Mouse (Mus musculus): ENCODE measurements around the gene Parvb.
"Not testable (repeated sequence)": the region's sequence is repeated elsewhere in the genome, so short reads cannot be mapped to it uniquely, and the experiment has no call there.

The Parvb gene

GRCm38 (mm10) chr15:84256254-84256850 lies 24.5 kb downstream of the Parvb start:
- CTCF ChIA-PET, result no interaction called here

- CTCF ChIA-PET, result no interaction called here
Measured at GRCm38 (mm10) chr15:84256864-84257263, 25.0 kb downstream of the Parvb start.

- CTCF ChIA-PET, result no interaction called here
Measured at GRCm38 (mm10) chr15:84258602-84259355, 26.9 kb downstream of the Parvb start.

- CTCF ChIA-PET, result interaction anchor here (0.5 to 1.4 kb wide), 7 partner anchors 17 to 272 kb away, joined by 3 to 20 read pairs (median 3); no protein-coding TSS in a partner anchor
Measured at GRCm38 (mm10) chr15:84260123-84260822, 28.4 kb downstream of the Parvb start.

GRCm38 (mm10) chr15:84262630-84263029 lies 30.8 kb downstream of the Parvb start:
- CTCF ChIA-PET, result no interaction called here

DNA sequence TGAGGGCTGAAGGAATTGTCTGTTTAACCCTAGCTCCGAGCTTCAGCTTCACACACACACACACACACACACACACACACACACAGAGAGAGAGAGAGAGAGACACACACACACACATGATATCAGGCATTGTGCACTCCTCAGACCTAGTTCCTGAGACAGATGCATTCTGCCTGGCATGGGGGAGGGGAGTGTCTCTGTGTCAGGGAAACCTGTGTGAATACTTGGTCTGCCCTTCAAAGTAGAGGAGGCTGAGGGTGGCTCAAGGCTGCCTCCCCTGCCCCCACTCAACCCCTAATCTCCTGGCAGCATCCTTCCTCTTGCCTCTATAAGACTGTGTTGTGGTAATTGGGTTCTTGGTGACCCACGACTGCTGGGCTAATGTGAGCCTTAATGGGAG lies 31.7 kb downstream of the Parvb start:
- CTCF ChIA-PET, result no interaction called here

- CTCF ChIA-PET, result interaction anchor here (0.6 kb wide), 1 partner anchor 419 kb away, joined by 5 read pairs; no protein-coding TSS in a partner anchor
Measured at GRCm38 (mm10) chr15:84265141-84265540, 33.3 kb downstream of the Parvb start.

- CTCF ChIA-PET, result no interaction called here
Measured at GRCm38 (mm10) chr15:84266290-84266689, 34.4 kb downstream of the Parvb start.

GRCm38 (mm10) chr15:84267720-84268260 lies 35.9 kb downstream of the Parvb start:
- CTCF ChIA-PET, result no interaction called here

GRCm38 (mm10) chr15:84269107-84269633 lies 37.3 kb downstream of the Parvb start:
- CTCF ChIA-PET, result no interaction called here

- CTCF ChIA-PET, result no interaction called here
Measured at GRCm38 (mm10) chr15:84270032-84270431, 38.2 kb downstream of the Parvb start.

DNA sequence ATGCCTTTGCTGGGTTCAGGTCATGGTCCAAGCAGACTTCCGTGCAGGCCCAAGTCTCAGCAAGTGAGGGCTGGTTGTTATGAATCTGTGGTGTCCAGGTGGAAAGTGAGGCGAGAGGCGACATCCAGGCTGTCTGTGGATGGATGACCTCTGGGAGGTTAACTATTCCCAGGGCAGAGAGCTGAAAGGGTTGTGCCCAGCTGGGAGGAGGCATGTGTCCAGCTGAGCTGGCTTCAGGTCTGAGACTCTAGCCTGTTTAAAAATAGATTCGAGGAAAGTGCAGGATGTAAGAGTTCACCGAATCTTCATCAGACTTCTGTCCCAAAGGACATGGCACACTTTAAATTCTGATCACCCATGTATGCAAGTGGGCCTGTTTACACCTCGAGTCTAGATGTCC lies 38.6 kb downstream of the Parvb start:
- CTCF ChIA-PET, result no interaction called here

- CTCF ChIA-PET, result no interaction called here
Measured at GRCm38 (mm10) chr15:84276066-84276465, 44.2 kb downstream of the Parvb start.

GRCm38 (mm10) chr15:84278091-84278490 lies 46.2 kb downstream of the Parvb start:
- CTCF ChIA-PET, result no interaction called here

GRCm38 (mm10) chr15:84278656-84279055 lies 46.8 kb downstream of the Parvb start:
- CTCF ChIA-PET, result no interaction called here

DNA sequence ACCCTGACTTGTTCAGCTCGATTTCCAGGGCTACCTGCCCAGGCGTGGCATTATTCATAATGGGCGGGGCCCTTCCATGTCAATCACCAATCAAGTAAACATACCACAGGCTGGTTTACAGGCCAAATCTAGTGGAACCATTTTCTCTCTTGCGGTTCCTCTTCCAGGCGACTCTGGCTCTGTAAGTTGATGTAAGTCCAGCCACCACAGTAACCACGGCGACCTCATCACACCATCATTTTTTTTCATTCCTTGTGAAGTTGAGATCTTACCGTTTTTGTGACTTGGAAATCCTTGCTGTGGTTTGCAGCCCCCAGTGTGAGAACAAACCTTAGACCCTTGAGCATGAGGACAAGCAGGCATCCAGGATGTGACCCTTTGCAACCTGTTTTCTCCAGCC lies 48.5 kb downstream of the Parvb start:
- CTCF ChIA-PET, result no interaction called here

DNA sequence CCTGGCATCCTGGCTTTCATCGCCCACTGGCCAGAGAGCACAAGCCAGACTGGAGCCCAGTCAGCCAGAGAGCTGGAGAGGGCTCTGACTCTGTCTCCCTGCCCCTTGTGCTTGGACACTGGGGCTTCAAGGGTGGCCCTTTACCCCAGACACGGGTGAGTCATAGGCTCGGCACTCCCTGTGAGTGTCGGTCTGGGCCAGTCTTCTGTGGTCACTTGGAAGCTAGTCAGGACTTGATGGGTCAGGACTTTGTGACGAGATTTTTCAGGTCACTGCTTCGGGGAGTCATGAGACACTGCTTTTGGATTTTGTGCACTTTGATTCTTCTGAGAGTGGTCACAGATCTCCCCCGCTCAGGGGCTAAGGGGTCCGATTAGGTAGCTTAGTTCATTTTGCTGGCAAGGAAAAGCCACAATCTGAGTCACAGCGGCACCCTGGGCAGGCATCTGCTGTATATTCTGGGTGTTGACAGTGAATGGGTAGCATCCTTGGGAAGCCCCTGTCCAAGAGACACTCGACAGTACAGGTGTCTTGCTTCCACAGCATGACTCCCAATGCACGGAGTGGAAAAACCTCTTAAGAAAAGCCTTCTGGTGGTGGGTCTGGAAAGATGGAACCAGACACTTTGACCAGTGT lies 49.0 kb downstream of the Parvb start:
- CTCF ChIA-PET, result no interaction called here

DNA sequence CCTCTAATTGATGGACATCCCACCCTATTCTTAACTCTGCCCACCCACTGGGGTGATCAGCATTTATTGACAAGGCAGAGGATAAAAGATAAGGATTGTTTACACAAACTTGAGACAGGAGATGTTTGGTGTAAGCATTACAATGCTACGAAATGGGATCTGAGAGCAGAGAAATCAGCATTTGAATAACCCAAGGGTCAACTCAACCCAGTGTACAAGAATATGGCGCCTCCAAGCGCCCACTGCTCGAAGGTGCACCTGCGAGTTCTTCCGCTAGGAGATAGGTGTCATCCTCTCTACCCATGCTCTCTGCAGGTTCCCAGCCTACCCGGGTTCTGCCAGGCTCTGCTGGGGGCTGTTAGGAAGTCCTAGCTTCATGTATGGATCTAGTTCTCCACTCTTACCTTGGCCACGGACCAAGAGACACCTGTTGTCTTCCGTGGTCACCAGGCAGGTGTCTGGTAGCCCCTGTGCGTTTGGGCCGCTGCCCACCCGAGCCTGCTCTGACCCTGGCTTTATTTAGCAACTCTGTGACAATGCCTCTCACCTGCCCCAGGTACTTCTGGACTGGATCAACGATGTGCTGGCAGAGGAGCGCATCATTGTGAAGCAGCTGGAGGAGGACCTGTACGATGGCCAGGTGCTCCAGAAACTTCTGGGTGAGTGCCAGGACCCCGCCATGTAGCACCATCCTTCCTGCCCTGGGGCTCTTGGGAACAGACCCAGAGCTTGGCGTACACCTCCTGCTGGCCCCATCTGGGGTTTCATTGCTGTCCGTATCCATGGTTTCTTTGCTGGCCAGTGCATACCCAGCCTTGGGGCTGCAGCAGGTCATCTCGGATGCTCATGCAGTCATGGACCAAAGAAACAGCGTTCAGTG lies 50.6 kb downstream of the Parvb start:
- CTCF ChIA-PET, result interaction anchor here (0.6 kb wide), 1 partner anchor 67 kb away, joined by 3 read pairs; no protein-coding TSS in a partner anchor

DNA sequence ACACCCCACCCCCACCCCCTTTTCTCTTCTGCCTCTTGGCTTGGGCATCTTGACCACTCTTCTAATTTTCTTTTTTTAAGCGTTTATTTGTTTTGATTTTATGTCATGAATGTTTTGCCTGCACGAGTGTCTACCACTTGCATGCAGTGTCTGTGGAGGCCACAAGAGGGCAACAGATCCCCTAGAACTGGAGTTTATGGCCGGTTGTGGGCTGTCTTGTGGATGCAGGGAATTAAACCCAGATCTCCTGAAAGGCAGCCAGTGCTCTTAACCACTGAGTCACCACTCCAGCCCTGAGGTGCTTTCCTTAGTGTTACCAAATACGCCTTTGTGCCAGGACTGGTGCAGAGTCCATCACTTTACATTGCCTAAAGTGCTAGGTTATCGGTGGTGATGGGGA lies 52.2 kb downstream of the Parvb start:
- CTCF ChIA-PET, result interaction anchor here (0.6 kb wide), 1 partner anchor 331 kb away, joined by 3 read pairs; no protein-coding TSS in a partner anchor

DNA sequence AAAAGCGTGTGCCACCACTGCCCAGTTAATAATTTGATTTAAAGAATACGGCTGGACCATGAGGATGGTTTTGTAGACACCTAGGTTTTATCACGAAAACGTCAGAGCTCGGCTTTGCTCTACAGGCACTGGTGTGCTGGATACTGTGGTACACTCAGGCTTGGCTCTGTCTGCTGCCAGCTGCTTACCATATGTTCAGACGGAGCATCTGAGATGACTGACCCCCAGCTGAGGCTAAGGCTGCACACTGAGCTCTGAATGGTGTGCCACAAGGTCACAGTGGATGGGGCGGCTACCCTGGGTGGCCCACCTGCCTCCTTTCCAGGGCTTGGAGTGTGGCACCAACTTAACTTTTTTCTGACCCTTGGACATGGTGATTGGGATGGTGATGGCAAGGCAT lies 53.6 kb downstream of the Parvb start:
- CTCF ChIA-PET, result no interaction called here

GRCm38 (mm10) chr15:84288953-84289352 lies 57.1 kb downstream of the Parvb start:
- CTCF ChIA-PET, result not testable (repeated sequence)

Measured in spleen, embryonic (tissue).